Mouse (Mus musculus) midbrain, embryonic 14.5 days (tissue): ENCODE results near the gene Tk1. TPM values are rescaled to one million over a fixed set of nuclear protein-coding genes. Genes with fewer than 3 reads are reported as not detected.
"Not testable (repeated sequence)": the region's sequence is repeated elsewhere in the genome, so short reads cannot be mapped to it uniquely, and the experiment has no call there.

Source experiments
- ATAC-seq: fragments of 200-750 bp; cut with Nextera tagmentation; 2 replicates; pipeline ENCODE4 v1.8.0; 2017; ENCODE audit warnings: moderate number of reproducible peaks, moderate library complexity; ENCODE audit not compliant: low FRiP score, low TSS enrichment
- DNase-seq: peaks from one replicate; pipeline ENCODE4 v3.0.0-alpha.2; 2015
- H3K27ac ChIP-seq: fragments of 300-500 bp; sonication (generic); replicated peaks from 2 replicates; pipeline ENCODE4 v1.5.1; 2014; ENCODE audit warnings: mild to moderate bottlenecking, low read depth, low read length, moderate library complexity
- H3K27me3 ChIP-seq: fragments of 300-500 bp; sonication (generic); 2 replicates; pipeline ENCODE4 v1.6.1; 2014; ENCODE audit warnings: low read length, control low read depth, mixed read lengths; ENCODE audit not compliant: control insufficient read depth, insufficient read depth
- H3K36me3 ChIP-seq: fragments of 300-500 bp; sonication (generic); 2 replicates; pipeline ENCODE4 v1.6.1; 2014; ENCODE audit warnings: low read length, control low read depth; ENCODE audit not compliant: control insufficient read depth, insufficient read depth
- H3K4me1 ChIP-seq: fragments of 300-500 bp; sonication (generic); 2 replicates; pipeline ENCODE4 v1.6.1; 2014; ENCODE audit warnings: mild to moderate bottlenecking, antibody characterized with exemption, low read length, control low read depth; ENCODE audit not compliant: control insufficient read depth, insufficient read depth
- H3K4me2 ChIP-seq: fragments of 300-500 bp; sonication (generic); 2 replicates; pipeline ENCODE4 v1.6.1; 2014; ENCODE audit warnings: mild to moderate bottlenecking, low read length, moderate library complexity
- H3K4me3 ChIP-seq: fragments of 300-500 bp; sonication (generic); replicated peaks from 2 replicates; pipeline ENCODE4 v1.5.1; 2014; ENCODE audit warnings: low read depth, low read length
- H3K9ac ChIP-seq: fragments of 300-500 bp; sonication (generic); replicated peaks from 2 replicates; pipeline ENCODE4 v1.6.1; 2014; ENCODE audit warnings: mild to moderate bottlenecking, low read length, moderate library complexity
- H3K9me3 ChIP-seq: fragments of 300-500 bp; sonication (generic); 2 replicates; pipeline ENCODE4 v1.6.1; 2016; ENCODE audit warnings: low read length, control low read depth, mixed read lengths; ENCODE audit not compliant: control insufficient read depth
- WGBS: fragments of 180-500 bp; shearing (Covaris S2); extraction: QIAGEN DNeasy Blood & Tissue Kit; methylation state at CpG from one replicate; pipeline ENCODE4 v1.1.7; 2014; 5-methylcytosine and 5-hydroxymethylcytosine counted together
- polyA plus RNA-seq: library from polyadenylated mRNA; unstranded; fragments of >200 nt; fragmentation: Nextera tagmentation; extraction: Ambion mirVana; gene quantifications from 2 replicates; pipeline ENCODE4 v1.2.1, GENCODE M21; 2014

Tk1 gene
- polyA plus RNA-seq, 1 experiment from 2014 or later, result 18.0 TPM

DNA sequence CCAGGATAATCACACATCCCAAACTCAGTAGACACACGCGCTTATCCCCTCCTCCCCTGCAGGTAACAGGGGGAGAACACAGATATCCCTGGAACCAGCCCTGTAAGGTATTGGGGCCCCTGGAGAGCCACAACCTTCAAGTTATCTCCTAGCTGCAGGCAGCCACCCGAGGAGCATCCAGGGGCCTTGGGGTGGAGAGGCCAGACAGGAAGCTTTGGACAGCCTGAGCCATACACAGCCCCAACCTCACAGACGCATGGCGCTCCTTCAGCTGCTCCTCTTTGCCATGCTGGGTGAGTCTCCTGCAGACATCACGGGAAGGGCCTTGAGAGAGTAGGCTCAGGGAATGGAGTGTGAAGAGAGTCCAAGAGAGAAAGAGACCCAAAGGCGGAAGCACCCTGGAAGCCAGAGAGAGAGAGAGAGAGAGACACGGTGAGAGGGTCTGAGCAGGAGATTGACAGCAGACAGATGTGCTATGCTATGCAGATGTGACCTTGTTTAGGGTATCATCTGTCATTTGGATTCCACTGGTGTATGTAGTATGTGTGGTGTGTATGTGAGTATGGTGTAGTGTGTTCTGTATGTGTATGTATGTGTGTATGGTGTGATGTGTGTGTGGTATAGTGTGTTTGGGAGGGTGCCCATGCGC, 28.3 kb downstream of the Tk1 start, which contains the start of gene 6030468B19Rik:
6030468B19Rik (plus strand) TSS at position 150 of the 649 bp plus-strand sequence.
- Histone ChIP-seq H3K27ac (no peak within 1 kb of the TSS), H3K36me3 (no peaks in the 10 kb centered on the region), H3K9ac (no peak within 1 kb of the TSS), H3K4me3 (no peak within 1 kb of the TSS), H3K9me3 (no peaks in the 10 kb centered on the region), H3K4me2 (no peak within 1 kb of the TSS), H3K4me1 (no peaks in the 10 kb centered on the region), H3K27me3 (no peaks in the 10 kb centered on the region)
- WGBS, result 66% methylated on average over 9 of the region's 9 CpGs
- ATAC-seq (no peak), DNase-seq (no peak)

DNA sequence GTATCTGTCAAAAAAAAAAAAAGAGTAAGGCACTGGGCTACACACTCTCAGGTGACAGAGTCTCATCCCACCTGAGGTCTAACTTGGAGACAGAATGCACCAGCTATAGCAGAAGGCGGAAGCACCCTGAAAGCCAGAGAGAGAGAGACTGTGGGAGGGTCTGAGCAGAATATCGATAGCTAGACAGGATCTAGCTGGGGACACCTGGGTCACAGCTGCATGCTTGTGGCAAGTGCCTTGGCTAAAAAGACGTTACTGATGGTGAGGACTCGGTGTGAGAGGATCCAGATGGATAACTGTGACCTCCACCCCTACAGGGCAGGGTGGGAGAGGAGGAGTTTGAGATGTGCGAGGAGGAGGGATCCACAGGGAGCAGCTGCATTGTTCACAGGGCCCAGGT, 28.9 kb downstream of the Tk1 start:
- H3K36me3 ChIP-seq, result no peaks in the 10 kb centered on the region
- no peak overlapping the region for H3K27ac ChIP-seq
- H3K9me3 ChIP-seq, result no peaks in the 10 kb centered on the region
- WGBS, result 51% methylated on average over 5 of the region's 5 CpGs
- H3K9ac ChIP-seq, result no peak overlapping the region
- no peaks in the 10 kb centered on the region for H3K4me1 ChIP-seq
- H3K27me3 ChIP-seq, result no peaks in the 10 kb centered on the region; the same call in 1 of the 2 replicates
- no peak overlapping the region for H3K4me2 ChIP-seq
- DNase-seq (no peak), ATAC-seq (no peak)
- H3K4me3 ChIP-seq, result no peak overlapping the region

DNA sequence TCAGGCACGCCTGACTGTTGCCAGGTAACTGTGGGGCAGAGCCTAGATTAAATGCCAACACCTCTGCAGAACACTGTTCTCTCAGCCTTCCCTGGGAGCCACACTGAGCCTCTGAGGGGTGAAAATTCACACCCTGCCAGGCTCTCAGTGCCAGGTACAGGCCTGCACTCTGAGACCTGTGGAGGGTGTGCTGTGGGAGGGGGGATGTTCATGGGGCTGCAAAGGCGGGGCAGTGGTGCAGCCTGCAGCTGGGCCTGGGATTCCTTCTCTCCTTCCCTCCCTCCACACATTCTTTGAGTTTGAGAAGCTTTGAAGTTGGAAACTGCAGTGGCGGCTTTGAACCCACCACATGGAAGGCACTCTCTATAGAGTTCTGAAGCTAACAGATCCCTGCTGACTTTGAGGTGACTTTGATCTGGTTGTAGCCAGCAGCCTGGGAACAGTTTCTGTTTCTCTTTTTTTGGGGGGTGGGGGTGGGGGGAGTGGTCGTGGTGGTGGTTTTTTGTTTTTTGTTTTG, 31.8 kb downstream of the Tk1 start:
- no peaks in the 10 kb centered on the region for H3K9me3 ChIP-seq
- no peak overlapping the region for H3K9ac ChIP-seq
- H3K4me2 ChIP-seq, result no peak overlapping the region
- WGBS, result 57% methylated on average over 4 of the region's 4 CpGs
- ATAC-seq (no peak), DNase-seq (no peak)
- no peak overlapping the region for H3K4me3 ChIP-seq
- no peaks in the 10 kb centered on the region for H3K36me3 ChIP-seq
- H3K27ac ChIP-seq, result no peak overlapping the region
- H3K4me1 ChIP-seq, result 0 out of 2 replicates have a peak, but pooled peaks cover 4% of the 10 kb centered on the region
- H3K27me3 ChIP-seq, result no peaks in the 10 kb centered on the region; the same call in 1 of the 2 replicates

DNA sequence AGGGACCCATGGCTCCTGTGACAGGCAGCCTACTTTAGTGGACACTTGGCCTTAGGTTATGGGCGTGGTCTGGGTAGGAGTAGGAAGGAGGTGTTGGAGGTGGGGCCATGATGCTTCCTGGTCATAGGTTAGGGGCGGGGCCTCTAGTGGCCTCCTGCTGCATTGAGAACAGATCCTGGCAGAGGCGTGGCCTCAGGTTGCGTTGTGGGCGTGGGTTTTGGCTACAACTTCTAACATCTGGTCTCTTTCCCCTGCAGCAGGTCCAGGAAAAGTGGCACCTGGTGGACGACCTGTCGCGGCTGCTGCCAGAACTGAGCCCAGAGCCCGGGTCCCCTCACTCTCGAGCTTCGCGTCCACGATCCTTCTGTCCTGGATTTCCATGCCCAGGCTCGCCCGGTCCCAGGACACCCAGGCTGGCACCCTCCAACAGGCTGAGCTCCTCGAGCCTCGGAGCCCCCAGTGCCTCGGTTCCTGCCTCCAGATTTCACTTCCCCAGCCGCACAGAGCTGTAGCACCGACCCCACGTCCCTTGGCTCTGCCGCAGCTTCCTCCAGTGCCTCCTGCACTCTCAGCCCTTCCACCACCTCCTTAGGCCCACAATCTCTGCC, 33.5 kb downstream of the Tk1 start:
- no peak overlapping the region for H3K4me3 ChIP-seq
- H3K9me3 ChIP-seq, result no peaks in the 10 kb centered on the region
- H3K36me3 ChIP-seq, result no peaks in the 10 kb centered on the region
- 14% methylated on average over 22 of the region's 22 CpGs for whole genome bisulfite sequencing
- no peak for ATAC-seq
- no peak for DNase-seq
- H3K27me3 ChIP-seq, result no peaks in the 10 kb centered on the region; the same call in 1 of the 2 replicates
- H3K27ac ChIP-seq, result no peak overlapping the region
- H3K9ac ChIP-seq, result no peak overlapping the region
- 0 out of 2 replicates have a peak, but pooled peaks cover 4% of the 10 kb centered on the region for H3K4me1 ChIP-seq
- no peak overlapping the region for H3K4me2 ChIP-seq

DNA sequence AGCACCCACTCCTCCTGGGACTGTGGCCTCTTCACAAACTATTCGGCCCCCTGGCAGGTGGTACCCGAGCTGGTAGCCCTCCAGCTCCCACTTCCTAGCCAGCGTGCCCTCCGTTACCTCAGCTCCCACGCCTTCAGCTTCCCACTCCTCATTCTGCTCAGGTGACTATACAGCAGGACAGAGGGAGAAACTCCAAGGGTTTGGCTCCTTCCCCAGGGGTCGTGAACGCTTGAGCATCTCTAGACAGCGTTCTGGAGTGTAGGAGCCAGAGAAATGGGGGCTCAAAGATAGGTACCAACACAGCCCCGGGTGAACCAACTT, 34.5 kb downstream of the Tk1 start:
- Histone ChIP-seq H3K9ac (no peak overlapping the region), H3K4me1 (0 out of 2 replicates have a peak, but pooled peaks cover 4% of the 10 kb centered on the region), H3K4me3 (no peak overlapping the region), H3K27me3 (no peaks in the 10 kb centered on the region; the same call in 1 of the 2 replicates), H3K4me2 (no peak overlapping the region), H3K27ac (no peak overlapping the region), H3K36me3 (no peaks in the 10 kb centered on the region), H3K9me3 (no peaks in the 10 kb centered on the region)
- 88% methylated on average over 9 of the region's 9 CpGs for WGBS
- no peak for DNase-seq
- ATAC-seq, result no peak

DNA sequence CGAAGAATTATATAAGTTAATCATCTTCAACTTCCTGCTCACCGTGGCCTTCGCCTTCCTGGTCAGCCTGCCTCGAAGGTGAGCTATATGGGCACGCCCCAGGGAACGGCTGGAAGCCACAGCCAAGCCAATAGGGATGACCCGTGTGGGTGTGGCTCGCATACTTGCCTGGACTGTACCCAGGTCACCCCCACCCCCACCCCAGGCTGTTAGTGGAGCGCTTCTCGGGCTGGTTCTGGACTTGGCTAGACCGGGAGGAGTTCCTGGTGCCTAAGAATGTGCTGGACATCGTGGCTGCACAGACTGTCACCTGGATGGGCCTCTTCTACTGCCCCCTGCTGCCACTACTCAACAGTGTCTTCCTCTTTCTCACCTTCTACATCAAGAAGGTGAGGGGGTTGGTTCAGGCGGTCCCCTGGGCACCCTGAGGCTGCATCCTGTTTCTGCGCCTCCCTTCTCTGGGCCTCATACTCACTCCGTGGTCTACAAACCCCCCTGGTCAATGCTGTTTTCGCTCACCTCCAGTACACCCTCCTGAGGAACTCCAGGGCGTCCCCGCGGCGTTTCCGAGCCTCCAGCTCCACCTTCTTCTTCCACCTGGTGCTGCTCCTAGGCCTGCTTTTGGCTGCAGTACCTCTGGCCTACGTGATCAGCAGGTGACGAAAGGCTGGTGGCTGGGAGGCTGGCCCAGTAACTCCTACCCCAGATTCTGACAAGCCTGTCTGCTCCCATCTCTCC, 35.0 kb downstream of the Tk1 start:
- Histone ChIP-seq H3K4me2 (peak overlapping the region; percentile 15; the same call in 1 of the 2 replicates), H3K9me3 (no peaks in the 10 kb centered on the region), H3K27ac (no peak overlapping the region), H3K9ac (no peak overlapping the region), H3K27me3 (no peaks in the 10 kb centered on the region; the same call in 1 of the 2 replicates), H3K4me1 (0 out of 2 replicates have a peak, but pooled peaks cover 4% of the 10 kb centered on the region), H3K36me3 (no peaks in the 10 kb centered on the region), H3K4me3 (no peak overlapping the region)
- WGBS, result 34% methylated on average over 23 of the region's 23 CpGs
- ATAC-seq (no peak), DNase-seq (no peak)

DNA sequence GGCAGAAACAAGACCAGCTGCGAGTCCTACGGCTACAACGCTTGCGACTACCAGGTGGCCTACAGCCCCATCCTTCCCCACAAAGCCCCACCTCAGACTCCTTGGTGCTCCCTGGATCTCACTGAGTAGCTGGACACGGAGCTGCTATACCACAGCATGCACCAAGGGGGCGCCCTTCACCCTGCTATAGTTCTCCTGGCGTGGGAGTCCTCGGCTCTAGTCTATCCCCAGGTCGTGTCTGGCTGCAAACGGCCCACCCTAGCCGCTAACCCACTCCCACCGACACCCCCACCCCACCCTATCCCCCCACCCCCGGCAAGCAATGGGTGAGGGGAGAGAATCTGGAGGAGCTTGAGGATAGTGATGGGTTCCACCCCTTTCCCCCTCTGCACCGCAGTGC, 35.6 kb downstream of the Tk1 start:
- DNase-seq (peak; percentile 71), ATAC-seq (no peak)
- Histone ChIP-seq H3K27ac (no peak overlapping the region), H3K9ac (no peak overlapping the region), H3K27me3 (no peaks in the 10 kb centered on the region; the same call in 1 of the 2 replicates), H3K36me3 (no peaks in the 10 kb centered on the region), H3K4me1 (0 out of 2 replicates have a peak, but pooled peaks cover 4% of the 10 kb centered on the region), H3K9me3 (no peaks in the 10 kb centered on the region), H3K4me3 (no peak overlapping the region), H3K4me2 (peak overlapping the region; percentile 15; the same call in 1 of the 2 replicates)
- WGBS, result 7% methylated on average over 14 of the region's 14 CpGs

DNA sequence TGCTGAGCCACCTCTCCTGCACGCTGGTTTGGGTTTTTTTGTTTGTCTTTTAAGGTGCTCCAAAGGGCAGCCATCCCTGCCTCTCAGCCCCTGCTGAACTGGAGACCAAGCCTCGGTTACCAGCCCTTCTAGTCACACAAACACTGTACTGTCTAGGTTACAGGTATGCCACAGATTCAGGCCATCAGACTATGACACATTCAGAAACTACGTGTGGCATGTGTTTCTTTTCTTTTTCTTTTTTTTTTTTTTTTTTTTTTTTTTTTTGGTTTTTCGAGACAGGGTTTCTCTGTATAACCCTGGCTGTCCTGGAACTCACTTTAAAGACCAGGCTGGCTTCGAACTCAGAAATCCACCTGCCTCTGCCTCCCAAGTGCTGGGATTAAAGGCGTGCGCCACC, 37.4 kb downstream of the Tk1 start:
- DNase-seq, H3K4me2 ChIP-seq, H3K27me3 ChIP-seq, H3K27ac ChIP-seq, H3K4me1 ChIP-seq, H3K4me3 ChIP-seq, H3K9ac ChIP-seq, H3K36me3 ChIP-seq, ATAC-seq, H3K9me3 ChIP-seq: not testable (repeated sequence)
- WGBS, result 81% methylated on average over 7 of the region's 7 CpGs
